Mouse (Mus musculus) macrophage (primary cell): ENCODE measurements around the gene 2310079G19Rik. TPM values are rescaled to one million over a fixed set of nuclear protein-coding genes. Genes with fewer than 3 reads are reported as not detected.

Source experiments
- H3K27ac ChIP-seq: fragments of 350-480 bp; formaldehyde crosslinking; 2 replicates; pipeline ENCODE4 v1.9.0; 2021
- H3K36me3 ChIP-seq: fragments of 350-480 bp; formaldehyde crosslinking; 2 replicates; pipeline ENCODE4 v1.9.0; 2021; ENCODE audit errors: inconsistent target
- H3K4me3 ChIP-seq: fragments of 350-480 bp; formaldehyde crosslinking; 2 replicates; pipeline ENCODE4 v1.9.0; 2021; ENCODE audit errors: inconsistent target
- H3K79me2 ChIP-seq: fragments of 350-480 bp; formaldehyde crosslinking; 2 replicates; pipeline ENCODE4 v1.9.0; 2021; ENCODE audit errors: inconsistent target
- WGBS: methylation state at CpG from one replicate; pipeline ENCODE4 v1.1.7; 2026; ENCODE audit warnings: inconsistent platforms; ENCODE audit not compliant: missing documents; 5-methylcytosine and 5-hydroxymethylcytosine counted together
- polyA plus RNA-seq: library from polyadenylated mRNA; stranded (reverse); fragments of 250-400 nt; gene quantifications from 3 replicates; pipeline ENCODE4 v1.2.4, GENCODE M21; 2018; ENCODE audit warnings: inconsistent platforms

2310079G19Rik gene
- polyA plus RNA-seq, 1 experiment from 2014 or later: not detected

GRCm38 (mm10) chr16:88599504-88600237 is 27.8 kb downstream of the 2310079G19Rik start:
- WGBS: 18% methylated on average over 16 of the region's 16 CpGs
- H3K79me2 ChIP-seq: no peaks in the 10 kb centered on the region
- H3K4me3 ChIP-seq: no peak overlapping the region
- no peaks in the 10 kb centered on the region for H3K36me3 ChIP-seq
- H3K27ac ChIP-seq: no peak overlapping the region

- Histone ChIP-seq H3K27ac (no peak overlapping the region), H3K4me3 (no peak overlapping the region), H3K79me2 (no peaks in the 10 kb centered on the region), H3K36me3 (no peaks in the 10 kb centered on the region)
Measured at GRCm38 (mm10) chr16:88592758-88593157, 34.7 kb downstream of the 2310079G19Rik start.

- Histone ChIP-seq H3K36me3 (no peaks in the 10 kb centered on the region), H3K4me3 (no peak overlapping the region)
Measured at GRCm38 (mm10) chr16:88583338-88583737, 44.1 kb downstream of the 2310079G19Rik start.

More at GRCm38 (mm10) chr16:88583338-88583737, 44.1 kb downstream of the 2310079G19Rik start:
- 80% methylated on average over 9 of the region's 9 CpGs for WGBS
- Histone ChIP-seq H3K79me2 (no peaks in the 10 kb centered on the region), H3K27ac (no peak overlapping the region)

Other genes starting within 250 kb of the 2310079G19Rik start
- not detected in 3 replicates for gene Cldn17, start 120.7 kb downstream of the 2310079G19Rik start, polyA plus RNA-seq
- not detected in 3 replicates for gene Cldn8, start 64.5 kb downstream of the 2310079G19Rik start, polyA plus RNA-seq
- not detected in 3 replicates for gene Krtap24-1, start 15.4 kb downstream of the 2310079G19Rik start, polyA plus RNA-seq
- gene Krtap26-1, start 20.1 kb upstream of the 2310079G19Rik start, polyA plus RNA-seq: not detected in 3 replicates
- gene Krtap27-1, start 44.0 kb upstream of the 2310079G19Rik start, polyA plus RNA-seq: not detected in 3 replicates
- gene 2310061N02Rik, start 80.3 kb upstream of the 2310079G19Rik start, polyA plus RNA-seq: not detected in 3 replicates
- gene Krtap13-1, start 101.2 kb upstream of the 2310079G19Rik start, polyA plus RNA-seq: not detected in 3 replicates
- not detected in 3 replicates for gene Krtap13, start 124.0 kb upstream of the 2310079G19Rik start, polyA plus RNA-seq
- not detected in 3 replicates for gene 2310034C09Rik, start 131.2 kb upstream of the 2310079G19Rik start, polyA plus RNA-seq
- not detected in 3 replicates for gene 2310057N15Rik, start 146.5 kb upstream of the 2310079G19Rik start, polyA plus RNA-seq
- gene Gm5965, start 150.2 kb upstream of the 2310079G19Rik start, polyA plus RNA-seq: not detected in 3 replicates
- not detected in 3 replicates for gene Gm20741, start 184.6 kb upstream of the 2310079G19Rik start, polyA plus RNA-seq
- gene Krtap15, start 192.5 kb upstream of the 2310079G19Rik start, polyA plus RNA-seq: not detected in 3 replicates
- gene Krtap14, start 198.5 kb upstream of the 2310079G19Rik start, polyA plus RNA-seq: not detected in 3 replicates
- not detected in 3 replicates for gene Krtap19-1, start 241.7 kb upstream of the 2310079G19Rik start, polyA plus RNA-seq
- not detected in 3 replicates for gene Krtap19-2, start 246.6 kb upstream of the 2310079G19Rik start, polyA plus RNA-seq